Mouse (Mus musculus): ENCODE results near the gene Sfi1. TPM values are rescaled to one million over a fixed set of nuclear protein-coding genes. Genes with fewer than 3 reads are reported as not detected.
"Not testable (repeated sequence)": the region's sequence is repeated elsewhere in the genome, so short reads cannot be mapped to it uniquely, and the experiment has no call there.

The Sfi1 gene
- polyA plus RNA-seq, 1 experiment, result 0.41 TPM

DNA sequence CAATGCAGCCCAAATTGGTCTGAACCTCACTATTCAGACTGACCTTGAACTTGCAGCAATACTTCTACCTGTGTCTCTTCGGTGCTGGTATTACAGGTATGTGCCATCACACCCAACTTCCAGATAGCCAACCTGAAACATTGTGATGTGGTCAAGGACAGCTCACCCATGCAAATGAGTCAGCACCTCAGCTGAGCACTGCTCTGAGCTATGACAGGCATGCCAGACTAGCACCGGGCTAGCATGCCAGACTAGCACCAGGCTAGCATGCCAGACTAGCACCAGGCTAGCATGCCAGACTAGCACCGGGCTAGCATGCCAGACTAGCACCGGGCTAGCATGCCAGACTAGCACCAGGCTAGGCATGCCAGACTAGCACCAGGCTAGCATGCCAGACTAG lies 41.9 kb downstream of the Sfi1 start:
- not testable (repeated sequence) for H3K9me3 ChIP-seq (ENCODE audit: control insufficient read depth, low read length); H3K4me3 ChIP-seq (replicated peaks); H3K27me3 ChIP-seq (ENCODE audit: control insufficient read depth); H3K4me1 ChIP-seq (ENCODE audit: control insufficient read depth)
- H3K36me3 ChIP-seq (ENCODE audit: control insufficient read depth), result peaks cover 13% of the 10 kb centered on the region

DNA sequence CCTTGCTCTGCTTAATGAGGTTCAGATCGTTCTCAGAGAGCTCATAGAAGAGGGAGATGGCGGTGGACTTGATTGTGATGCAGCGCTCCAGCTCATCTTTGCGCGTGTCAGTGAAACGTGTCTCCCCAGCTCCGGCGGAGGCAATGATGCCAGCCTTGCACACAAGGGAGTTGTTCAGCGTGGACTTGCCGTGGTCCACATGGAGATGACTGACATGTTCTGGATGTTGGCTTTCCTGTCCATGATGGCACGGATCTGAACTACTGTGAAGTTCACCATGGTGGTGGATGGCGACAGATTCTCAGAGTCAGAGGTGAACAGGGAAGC lies 42.6 kb downstream of the Sfi1 start:
- peaks cover 13% of the 10 kb centered on the region for H3K36me3 ChIP-seq (ENCODE audit: control insufficient read depth)
- not testable (repeated sequence) for H3K4me3 ChIP-seq (replicated peaks)

DNA sequence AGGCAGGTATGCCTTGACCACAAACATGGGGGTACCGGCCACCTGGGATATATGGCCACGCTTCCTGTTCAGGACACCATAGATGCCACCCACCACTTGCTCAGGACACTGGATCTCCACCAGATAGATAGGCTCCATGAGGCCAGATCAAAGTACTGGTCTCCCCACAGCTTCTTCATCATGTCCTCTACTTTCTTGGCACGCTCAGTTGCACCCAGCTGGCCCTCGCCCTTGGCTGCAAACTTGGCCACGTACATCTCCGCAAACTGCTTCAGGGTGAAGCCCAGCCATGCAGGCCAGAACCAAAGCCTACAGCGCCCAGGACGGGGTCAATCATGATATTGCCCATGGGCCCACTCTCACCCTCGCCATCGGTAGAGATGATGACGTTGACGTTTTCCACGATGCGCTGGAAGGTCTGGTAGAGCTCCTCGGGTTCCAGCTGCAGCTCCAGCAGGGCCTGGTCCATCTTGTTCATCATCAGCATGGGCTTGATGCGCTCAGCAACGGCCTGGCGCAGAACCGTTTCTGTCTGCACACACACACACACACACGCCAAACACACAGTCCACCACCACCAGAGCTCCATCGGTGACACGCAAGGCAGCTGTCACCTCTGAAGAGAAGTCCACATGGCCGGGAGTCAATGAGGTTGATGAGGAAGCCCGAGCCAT lies 43.1 kb downstream of the Sfi1 start:
- not testable (repeated sequence) for H3K4me1 ChIP-seq (ENCODE audit: control insufficient read depth); H3K27me3 ChIP-seq (ENCODE audit: control insufficient read depth); H3K9me3 ChIP-seq (ENCODE audit: control insufficient read depth, low read length); H3K4me3 ChIP-seq (replicated peaks)
- H3K36me3 ChIP-seq (ENCODE audit: control insufficient read depth), result peaks cover 13% of the 10 kb centered on the region

More for the DNA sequence above, 42.6 kb downstream of the Sfi1 start:
- not testable (repeated sequence) for H3K4me1 ChIP-seq (ENCODE audit: control insufficient read depth); H3K9me3 ChIP-seq (ENCODE audit: control insufficient read depth, low read length); H3K27me3 ChIP-seq (ENCODE audit: control insufficient read depth)

DNA sequence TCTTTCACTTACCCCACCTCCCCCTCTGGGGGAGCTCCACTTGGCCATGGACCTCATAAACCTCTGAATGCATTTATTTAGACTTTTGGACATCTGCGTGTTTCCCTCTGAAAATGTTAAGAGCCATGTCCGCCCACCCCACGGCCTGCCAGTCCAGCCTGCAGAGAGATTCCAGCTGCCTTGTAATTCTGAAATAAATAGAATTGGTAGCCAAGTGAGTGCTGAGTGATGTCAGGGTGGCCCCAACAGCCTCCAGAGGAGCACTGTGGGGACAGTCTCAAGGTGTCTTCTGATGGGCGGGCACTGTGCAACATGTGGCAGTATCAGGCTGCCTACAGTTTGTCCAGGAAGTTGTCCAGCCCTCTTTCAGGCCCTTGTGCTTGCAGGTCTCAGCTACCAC lies 43.8 kb downstream of the Sfi1 start:
- H3K27me3 ChIP-seq (ENCODE audit: control insufficient read depth); H3K4me3 ChIP-seq (replicated peaks); H3K9me3 ChIP-seq (ENCODE audit: control insufficient read depth, low read length); H3K4me1 ChIP-seq (ENCODE audit: control insufficient read depth): not testable (repeated sequence)
- H3K36me3 ChIP-seq (ENCODE audit: control insufficient read depth), result peaks cover 13% of the 10 kb centered on the region

DNA sequence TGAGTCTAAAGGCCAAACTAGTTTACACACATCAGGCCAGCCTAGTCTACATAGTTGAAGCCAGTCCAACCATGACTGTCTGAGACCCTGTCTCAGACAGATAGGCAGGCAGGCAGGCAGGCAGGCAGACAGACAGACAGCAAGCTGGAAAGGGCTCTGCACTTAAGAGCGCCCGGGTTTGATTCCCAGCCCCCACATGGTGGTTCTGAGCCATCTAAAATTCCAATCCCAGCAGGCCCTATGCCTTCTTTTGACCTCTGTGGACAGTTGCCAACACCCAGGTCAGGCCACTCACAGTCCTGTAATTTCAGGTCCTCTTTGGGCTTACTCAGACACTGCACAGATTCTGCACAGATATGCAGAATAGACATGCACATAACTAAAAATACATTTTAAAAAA lies 46.5 kb downstream of the Sfi1 start:
- H3K27me3 ChIP-seq (ENCODE audit: control insufficient read depth); H3K9me3 ChIP-seq (ENCODE audit: control insufficient read depth, low read length); H3K4me1 ChIP-seq (ENCODE audit: control insufficient read depth); H3K36me3 ChIP-seq (ENCODE audit: control insufficient read depth); H3K4me3 ChIP-seq (replicated peaks): not testable (repeated sequence)

DNA sequence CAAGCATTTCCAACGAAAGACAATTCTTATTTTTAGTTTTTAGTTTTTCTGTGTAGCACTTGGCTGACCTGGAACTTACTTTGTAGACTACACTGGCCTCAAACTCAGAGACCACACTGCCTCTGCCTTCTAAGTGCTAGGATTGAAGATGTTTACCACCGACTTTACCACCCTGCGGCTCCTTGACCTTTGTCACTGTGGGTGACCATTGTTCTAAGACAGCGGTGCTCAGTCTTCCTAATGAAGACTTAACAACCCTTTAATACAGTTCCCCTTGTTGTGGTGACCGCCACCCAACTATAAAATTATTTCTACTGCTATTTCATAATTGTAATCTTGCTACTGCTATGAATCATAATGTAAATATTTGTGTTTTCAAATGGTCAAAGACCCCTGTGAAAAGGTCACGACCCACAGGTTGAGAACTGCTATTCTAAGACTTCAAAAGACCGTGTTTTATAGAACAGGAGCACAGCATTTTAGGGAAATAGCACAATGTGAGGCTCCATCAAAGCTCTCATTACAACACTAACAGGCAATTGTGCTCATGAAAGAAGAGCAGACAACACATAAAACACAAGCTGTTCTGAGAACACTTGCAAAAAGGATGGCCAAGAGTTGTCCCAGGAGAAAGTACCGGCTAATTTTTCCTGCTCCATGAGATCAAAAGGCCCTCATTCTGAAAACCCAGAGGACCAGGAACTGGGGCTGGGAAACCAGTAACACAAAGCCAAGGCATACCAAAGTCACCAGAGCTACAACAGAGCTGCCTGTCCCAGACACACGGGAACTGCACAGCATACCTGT lies 47.7 kb downstream of the Sfi1 start:
- not testable (repeated sequence) for H3K4me1 ChIP-seq (ENCODE audit: control insufficient read depth); H3K9me3 ChIP-seq (ENCODE audit: control insufficient read depth, low read length); H3K27me3 ChIP-seq (ENCODE audit: control insufficient read depth); H3K4me3 ChIP-seq (replicated peaks); H3K36me3 ChIP-seq (ENCODE audit: control insufficient read depth)

DNA sequence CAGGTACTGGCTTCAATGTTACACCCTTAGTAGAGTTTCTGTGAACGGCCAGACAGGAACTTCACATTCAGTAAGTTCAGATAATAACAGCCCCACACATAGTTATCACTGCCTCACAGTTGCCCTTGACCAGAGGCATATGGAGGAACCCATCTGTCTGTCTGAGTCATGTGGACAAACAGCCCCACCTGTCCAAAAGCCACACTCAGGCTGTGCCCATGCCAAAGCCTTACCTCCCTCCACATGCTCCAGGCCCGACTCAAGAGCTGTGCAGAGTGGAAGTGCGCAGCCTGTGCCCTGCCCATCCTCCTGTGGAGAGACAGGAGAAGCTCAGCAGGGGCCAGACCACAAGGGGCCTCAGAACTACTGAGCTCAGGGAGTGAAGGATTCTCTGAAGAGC lies 49.3 kb downstream of the Sfi1 start:
- not testable (repeated sequence) for H3K4me3 ChIP-seq (replicated peaks); H3K9me3 ChIP-seq (ENCODE audit: control insufficient read depth, low read length); H3K4me1 ChIP-seq (ENCODE audit: control insufficient read depth); H3K27me3 ChIP-seq (ENCODE audit: control insufficient read depth); H3K36me3 ChIP-seq (ENCODE audit: control insufficient read depth)

DNA sequence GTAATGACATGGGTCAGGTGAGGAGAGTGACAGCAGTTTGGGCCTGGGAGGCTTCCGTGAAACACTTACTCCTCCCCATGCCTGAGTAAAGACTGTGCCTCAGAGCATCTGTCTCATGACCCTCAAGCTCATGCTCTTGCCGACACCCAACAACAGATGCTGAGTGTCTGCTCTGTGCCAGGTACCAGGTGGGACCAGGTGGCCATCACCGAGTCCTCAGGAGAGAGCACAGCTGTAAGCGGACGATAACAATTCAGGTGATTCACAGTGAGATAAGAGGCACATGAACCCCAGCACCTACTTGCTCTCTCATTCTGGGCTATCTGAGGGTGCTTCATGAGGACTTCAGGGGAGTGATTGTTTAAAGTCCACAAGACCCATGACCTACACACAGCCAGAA lies 50.9 kb downstream of the Sfi1 start:
- not testable (repeated sequence) for H3K36me3 ChIP-seq (ENCODE audit: control insufficient read depth); H3K27me3 ChIP-seq (ENCODE audit: control insufficient read depth); H3K4me3 ChIP-seq (replicated peaks); H3K9me3 ChIP-seq (ENCODE audit: control insufficient read depth, low read length); H3K4me1 ChIP-seq (ENCODE audit: control insufficient read depth)

DNA sequence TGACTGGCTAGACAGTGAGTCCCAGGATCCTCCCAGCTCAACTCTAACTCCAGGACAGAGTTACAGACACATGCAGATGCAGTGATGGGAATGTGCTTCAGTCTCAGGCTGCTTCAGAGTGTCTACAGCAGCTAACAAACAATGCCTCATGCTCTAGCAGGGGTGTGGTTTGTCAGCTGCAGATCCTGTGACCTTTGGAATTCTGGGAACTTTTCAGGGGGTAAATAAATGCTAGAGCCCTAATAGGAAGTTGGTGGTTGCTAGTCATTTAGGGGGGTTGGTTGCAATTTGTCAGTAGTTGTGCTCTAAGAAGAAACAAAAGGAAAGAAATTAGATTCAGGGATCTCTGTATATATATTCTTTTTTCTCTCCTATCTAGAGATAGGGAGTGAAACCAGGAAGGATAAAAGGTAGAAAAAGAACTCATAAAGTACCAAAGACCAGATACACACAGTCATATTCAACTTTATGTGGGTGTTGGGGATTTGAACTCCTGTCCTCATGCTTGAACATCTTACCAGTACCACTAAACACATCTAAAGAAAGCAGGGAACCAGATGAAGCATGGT lies 52.2 kb downstream of the Sfi1 start:
- not testable (repeated sequence) for H3K27me3 ChIP-seq (ENCODE audit: control insufficient read depth); H3K36me3 ChIP-seq (ENCODE audit: control insufficient read depth); H3K4me1 ChIP-seq (ENCODE audit: control insufficient read depth); H3K4me3 ChIP-seq (replicated peaks); H3K9me3 ChIP-seq (ENCODE audit: control insufficient read depth, low read length)

DNA sequence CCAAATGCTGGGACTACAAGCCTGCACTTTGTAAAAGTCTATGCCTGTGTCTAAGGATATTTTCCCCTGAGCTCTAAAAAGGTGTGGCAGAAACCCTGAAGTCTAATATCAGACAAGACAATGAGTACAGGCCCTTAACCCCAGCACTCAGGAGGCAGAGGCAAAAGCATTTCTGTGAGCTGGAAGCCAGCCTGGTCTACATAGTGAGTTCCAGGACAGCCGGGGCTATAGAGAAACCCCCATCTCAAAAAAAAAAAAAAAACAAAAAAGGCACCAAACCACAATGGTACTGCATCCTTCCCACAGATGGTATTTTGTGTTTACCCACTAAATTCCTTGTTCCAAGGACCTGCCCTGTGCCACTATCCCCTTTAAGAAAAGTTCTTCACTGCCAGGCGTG lies 54.9 kb downstream of the Sfi1 start:
- not testable (repeated sequence) for H3K4me1 ChIP-seq (ENCODE audit: control insufficient read depth); H3K4me3 ChIP-seq (replicated peaks); H3K9me3 ChIP-seq (ENCODE audit: control insufficient read depth, low read length); H3K27me3 ChIP-seq (ENCODE audit: control insufficient read depth); H3K36me3 ChIP-seq (ENCODE audit: control insufficient read depth)

DNA sequence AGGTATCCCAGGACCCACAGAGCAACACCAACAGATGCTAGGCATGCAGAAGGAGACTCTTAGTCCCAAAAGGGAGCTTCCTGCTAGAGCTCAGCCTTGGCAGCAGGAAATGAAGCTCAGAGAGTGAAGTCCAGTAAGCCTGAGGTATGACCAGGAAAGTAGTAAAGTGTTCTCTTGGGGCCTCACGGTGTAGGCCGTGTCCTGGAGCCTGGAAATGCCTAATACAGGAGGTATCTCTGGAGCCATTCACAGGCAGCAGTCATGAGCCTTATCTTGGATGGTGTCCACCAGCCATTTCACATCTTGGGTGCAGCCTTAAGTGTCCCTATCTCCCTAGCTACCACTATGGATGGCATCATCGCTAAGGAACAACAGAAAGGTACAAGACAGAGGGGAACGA lies 56.0 kb downstream of the Sfi1 start:
- H3K4me3 ChIP-seq (replicated peaks); H3K36me3 ChIP-seq (ENCODE audit: control insufficient read depth); H3K4me1 ChIP-seq (ENCODE audit: control insufficient read depth); H3K27me3 ChIP-seq (ENCODE audit: control insufficient read depth); H3K9me3 ChIP-seq (ENCODE audit: control insufficient read depth, low read length): not testable (repeated sequence)

DNA sequence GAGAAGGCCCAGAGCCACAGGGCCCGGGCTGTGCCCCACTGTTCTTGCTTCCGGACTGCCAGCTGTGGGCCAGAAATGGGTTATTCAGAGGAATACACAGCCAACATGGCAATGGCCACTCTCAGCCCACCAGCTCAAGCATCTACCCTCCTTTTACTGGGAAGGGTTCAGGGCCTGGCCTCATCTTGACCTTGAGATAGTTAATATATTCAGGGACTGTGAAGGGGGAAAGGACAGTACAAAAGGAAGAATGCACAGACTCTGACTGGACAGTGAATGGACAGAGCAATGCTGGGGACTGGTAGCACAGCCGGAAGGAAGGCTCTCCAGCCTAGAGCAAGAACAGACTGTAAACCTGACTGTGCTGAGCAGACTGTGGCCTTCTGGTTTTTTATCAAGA lies 57.3 kb downstream of the Sfi1 start:
- H3K9me3 ChIP-seq (ENCODE audit: control insufficient read depth, low read length); H3K4me1 ChIP-seq (ENCODE audit: control insufficient read depth); H3K27me3 ChIP-seq (ENCODE audit: control insufficient read depth); H3K4me3 ChIP-seq (replicated peaks); H3K36me3 ChIP-seq (ENCODE audit: control insufficient read depth): not testable (repeated sequence)

DNA sequence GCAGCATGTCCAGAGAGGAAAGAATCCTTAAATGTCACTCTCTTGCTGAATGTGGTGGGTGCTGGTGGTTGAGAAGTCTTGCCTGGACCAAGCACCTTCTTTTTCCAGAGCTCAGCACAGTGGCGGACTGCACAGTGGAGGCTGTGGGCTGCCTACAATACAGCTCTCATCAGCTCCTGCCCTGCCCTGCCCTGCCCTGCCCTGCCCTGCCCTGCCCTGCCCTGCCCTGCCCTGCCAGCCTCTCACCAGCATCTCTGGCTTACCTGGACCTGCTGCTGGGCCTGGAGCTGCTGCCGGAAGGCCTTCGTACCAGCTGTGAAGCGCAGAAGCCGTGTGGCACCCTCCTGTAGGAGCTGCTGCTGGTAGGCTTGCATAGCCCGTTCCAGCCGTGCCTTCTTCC lies 57.9 kb downstream of the Sfi1 start:
- H3K4me1 ChIP-seq (ENCODE audit: control insufficient read depth); H3K36me3 ChIP-seq (ENCODE audit: control insufficient read depth); H3K27me3 ChIP-seq (ENCODE audit: control insufficient read depth); H3K4me3 ChIP-seq (replicated peaks); H3K9me3 ChIP-seq (ENCODE audit: control insufficient read depth, low read length): not testable (repeated sequence)

DNA sequence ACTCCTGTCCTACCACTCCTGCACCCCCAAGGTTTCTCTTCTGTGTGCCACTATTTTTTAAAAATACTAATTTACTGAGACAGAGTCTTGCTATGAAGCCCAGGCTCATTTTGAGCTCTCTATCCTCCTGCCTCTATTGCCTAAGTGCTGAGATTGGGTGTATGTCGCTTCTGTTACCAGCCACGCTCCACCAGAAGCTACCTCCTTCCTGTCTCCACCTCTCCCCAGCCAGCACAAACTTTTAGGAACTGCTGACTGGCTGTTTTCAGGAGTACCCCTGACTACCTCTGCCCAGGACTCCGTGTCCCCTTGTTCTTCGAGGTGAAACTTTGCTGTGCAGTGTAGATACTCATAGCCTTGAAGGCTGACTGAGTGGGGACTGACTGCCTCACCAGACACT lies 59.9 kb downstream of the Sfi1 start:
- not testable (repeated sequence) for H3K4me3 ChIP-seq (replicated peaks); H3K27me3 ChIP-seq (ENCODE audit: control insufficient read depth); H3K36me3 ChIP-seq (ENCODE audit: control insufficient read depth); H3K4me1 ChIP-seq (ENCODE audit: control insufficient read depth)
- H3K9me3 ChIP-seq (ENCODE audit: control insufficient read depth, low read length), result peaks cover 11% of the 10 kb centered on the region

DNA sequence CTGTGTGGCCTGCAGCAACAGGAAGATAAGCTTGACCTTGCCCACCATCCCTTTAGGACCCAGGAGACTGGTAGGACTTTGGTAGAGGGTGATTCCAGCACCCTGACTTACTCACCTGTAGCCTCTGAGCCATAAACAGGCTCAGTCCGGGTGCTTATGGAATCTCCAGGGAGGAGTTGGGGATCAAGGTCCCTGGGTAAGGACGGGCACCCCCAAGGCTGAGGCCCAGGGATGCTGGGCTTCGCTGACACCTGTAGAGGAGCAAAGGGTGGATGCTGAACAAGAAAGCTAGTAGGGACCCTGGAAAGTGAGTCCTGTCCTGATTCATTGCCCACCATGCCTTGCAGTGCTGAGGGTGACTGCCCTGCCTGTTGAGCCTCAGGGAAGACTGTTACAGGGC lies 60.3 kb downstream of the Sfi1 start:
- H3K4me3 ChIP-seq (replicated peaks); H3K27me3 ChIP-seq (ENCODE audit: control insufficient read depth); H3K4me1 ChIP-seq (ENCODE audit: control insufficient read depth); H3K36me3 ChIP-seq (ENCODE audit: control insufficient read depth): not testable (repeated sequence)
- peaks cover 11% of the 10 kb centered on the region for H3K9me3 ChIP-seq (ENCODE audit: control insufficient read depth, low read length)
